Comparison of ENCODE assay signal across 15 mouse cellular contexts in the genomic region with DNA sequence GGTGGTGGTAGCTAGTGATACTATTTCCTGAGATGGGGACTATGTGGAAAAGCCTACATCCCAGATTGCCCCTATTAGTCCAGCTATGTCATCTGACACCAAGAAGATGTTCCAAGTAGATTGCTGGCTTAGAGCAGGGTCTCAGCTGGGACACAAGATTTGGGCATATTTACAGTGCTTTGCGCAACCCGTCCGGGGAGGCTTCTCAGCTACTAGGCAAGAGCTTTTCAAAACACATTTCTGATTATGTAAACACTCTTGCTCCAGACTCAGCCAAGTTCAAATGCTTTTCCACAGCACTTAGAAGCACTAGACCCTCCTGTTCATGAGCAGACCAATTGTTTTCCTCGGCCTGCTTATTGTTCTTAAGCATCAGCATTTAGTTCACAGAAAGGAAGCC. TPM values are rescaled to one million over a fixed set of nuclear protein-coding genes. Genes with fewer than 3 reads are reported as not detected.
DNase-seq lines count a peak whose midpoint lies in the region; ATAC-seq lines count a peak whose summit lies in the region.
"Had no signal": no experiment of that assay in that cellular context is flagged by ENCODE, and none has a peak within 500 bp of the region (broad histone marks: within the 10 kb centered on the region; RNA-seq: fewer than 3 reads in every experiment).

No protein-coding gene starts in this region.

- no peak overlapping the region for H3K4me3 ChIP-seq in intestine, embryonic 14.5 days (ENCODE audit: low read depth, low read length)
- H3K4me3 ChIP-seq in intestine, embryonic 15.5 days (replicated peaks), result no peak overlapping the region
- H3K4me3 ChIP-seq: erythroblast, embryonic 14.5 days; heart, embryonic 15.5 days; left cerebral cortex, adult 2 months; limb, embryonic 15.5 days had no signal

- no peak overlapping the region for H3K27ac ChIP-seq in intestine, embryonic 14.5 days (ENCODE audit: low read depth)
- H3K27ac ChIP-seq in intestine, embryonic 15.5 days, result no peak overlapping the region
- H3K27ac ChIP-seq: heart, embryonic 15.5 days; left cerebral cortex, adult 2 months; limb, embryonic 15.5 days had no signal

- no peaks in the 10 kb centered on the region for H3K9me3 ChIP-seq in intestine, embryonic 14.5 days (ENCODE audit: control insufficient read depth, low read length)
- H3K9me3 ChIP-seq in intestine, embryonic 15.5 days, result no peaks in the 10 kb centered on the region
- H3K9me3 ChIP-seq: heart, embryonic 15.5 days; limb, embryonic 15.5 days had no signal

- DNase-seq in adrenal gland, postnatal 10 days, result peak; percentile 56
- DNase-seq in adrenal gland, adult 18-20 months (ENCODE audit: low spot score in 2 of 2), result no peak
- peak; percentile 29 for DNase-seq in intestine, embryonic 14.5 days (ENCODE audit: low spot score)
- DNase-seq in adipocyte (ENCODE audit: low spot score), result peak; percentile 86
- DNase-seq in lung, postnatal 10 days, result peak; percentile 74
- no peak for DNase-seq in spleen, adult 12 weeks (ENCODE audit: low spot score)
- no peak for DNase-seq in layer of hippocampus, adult 18-20 months (ENCODE audit: low spot score in 2 of 2)
- DNase-seq: cerebellum, adult 9-10 months; forebrain, postnatal 0 days had no signal

- no peak for ATAC-seq in intestine, embryonic 14.5 days (replicated peaks; ENCODE audit: low FRiP score, low TSS enrichment, low read depth)
- ATAC-seq in intestine, embryonic 15.5 days, result no peak

- H3K4me1 ChIP-seq in intestine, embryonic 14.5 days (replicated peaks; ENCODE audit: control insufficient read depth, insufficient read depth, low read length), result peaks cover 6% of the 10 kb centered on the region; the same call in 1 of the 2 replicates
- H3K4me1 ChIP-seq in intestine, embryonic 15.5 days (replicated peaks), result 0 out of 2 replicates have a peak, but pooled peaks cover 3% of the 10 kb centered on the region

- H3K27me3 ChIP-seq in intestine, embryonic 14.5 days (replicated peaks; ENCODE audit: control insufficient read depth, insufficient read depth, low read length), result no peaks in the 10 kb centered on the region
- H3K27me3 ChIP-seq in intestine, embryonic 15.5 days (replicated peaks), result no peaks in the 10 kb centered on the region
- H3K27me3 ChIP-seq: heart, embryonic 15.5 days; limb, embryonic 15.5 days had no signal

- no peak overlapping the region for H3K9ac ChIP-seq in intestine, embryonic 14.5 days (ENCODE audit: low read length)
- H3K9ac ChIP-seq in intestine, embryonic 15.5 days, result no peak overlapping the region
- H3K9ac ChIP-seq: forebrain, postnatal 0 days; heart, embryonic 15.5 days; limb, embryonic 15.5 days had no signal

- H3K4me2 ChIP-seq in intestine, embryonic 14.5 days (ENCODE audit: low read length), result no peak overlapping the region
- H3K4me2 ChIP-seq in intestine, embryonic 15.5 days (replicated peaks), result no peak overlapping the region
- H3K4me2 ChIP-seq: heart, embryonic 15.5 days; limb, embryonic 15.5 days had no signal

- 41% methylated on average over 4 of the region's 4 CpGs for WGBS in intestine, embryonic 14.5 days
- 44% methylated on average over 4 of the region's 4 CpGs for WGBS in intestine, embryonic 15.5 days

- H3K36me3 ChIP-seq in intestine, embryonic 14.5 days (ENCODE audit: control insufficient read depth, insufficient read depth, low read length), result peaks cover 17% of the 10 kb centered on the region
- peaks cover 2% of the 10 kb centered on the region; the same call in 1 of the 2 replicates for H3K36me3 ChIP-seq in intestine, embryonic 15.5 days

RNA-seq across cellular contexts. Expression of gene Zp2, which starts 21.3 kb away (rescaled TPM):
- total RNA-seq in adrenal gland, postnatal 10 days (2021), result under 1 TPM in 1 of 2 experiments, not detected in 1; 0.33 TPM
- not detected for total RNA-seq in adrenal gland, adult 18-20 months (2021)
- not detected in 2 replicates for polyA plus RNA-seq in intestine, embryonic 14.5 days (2014; fragmentation: Nextera tagmentation; extraction: Ambion mirVana)
- 0.11 TPM in 1 of 2 replicates, not detected in the other for polyA plus RNA-seq in intestine, embryonic 15.5 days (2015; fragmentation: Nextera tagmentation; extraction: Ambion mirVana)
- under 1 TPM in 1 of 2 experiments, not detected in 1; 0.13 TPM for total RNA-seq in layer of hippocampus, adult 18-20 months (2021)
- total RNA-seq: forebrain, postnatal 0 days had no signal
- polyA plus RNA-seq: erythroblast, embryonic 14.5 days; spleen, adult 2 months had no signal

RNA-seq across cellular contexts. Expression of gene Tmem159, which starts 21.6 kb away (rescaled TPM):
- 10 to 100 TPM; 35.8 to 43.8 TPM for total RNA-seq in adrenal gland, postnatal 10 days (2021)
- total RNA-seq in adrenal gland, adult 18-20 months (2021), result 100 to 1,000 TPM in 1 of 2 experiments, 10 to 100 TPM in 1; 74.7 to 102 TPM
- polyA plus RNA-seq in intestine, embryonic 14.5 days (2014; fragmentation: Nextera tagmentation; extraction: Ambion mirVana), result 24.8 and 26.9 TPM in 2 replicates
- polyA plus RNA-seq in intestine, embryonic 15.5 days (2015; fragmentation: Nextera tagmentation; extraction: Ambion mirVana), result 27.7 and 28.5 TPM in 2 replicates
- total RNA-seq in layer of hippocampus, adult 18-20 months (2021), result 10 to 100 TPM in 1 of 2 experiments, 1 to 10 TPM in 1; 9.6 to 12.8 TPM
- polyA plus RNA-seq: erythroblast, embryonic 14.5 days had no signal

RNA-seq across cellular contexts. Expression of gene Dnah3, which starts 28.7 kb away (rescaled TPM):
- under 1 TPM in 1 of 2 experiments, not detected in 1; 0.12 TPM for total RNA-seq in adrenal gland, postnatal 10 days (2021)
- total RNA-seq in adrenal gland, adult 18-20 months (2021), result under 1 TPM; 0.03 to 0.26 TPM
- polyA plus RNA-seq in intestine, embryonic 14.5 days (2014; fragmentation: Nextera tagmentation; extraction: Ambion mirVana), result not detected in 2 replicates
- polyA plus RNA-seq in intestine, embryonic 15.5 days (2015; fragmentation: Nextera tagmentation; extraction: Ambion mirVana), result not detected in 2 replicates
- under 1 TPM; 0.20 to 0.52 TPM for total RNA-seq in layer of hippocampus, adult 18-20 months (2021)
- polyA plus RNA-seq: limb, embryonic 15.5 days; spleen, adult 2 months had no signal

RNA-seq across cellular contexts. Expression of gene Anks4b, which starts 49.9 kb away (rescaled TPM):
- 1 to 10 TPM; 1.1 to 2.5 TPM for total RNA-seq in adrenal gland, postnatal 10 days (2021)
- total RNA-seq in adrenal gland, adult 18-20 months (2021), result under 1 TPM; 0.22 to 0.33 TPM
- 4.5 and 5.2 TPM in 2 replicates for polyA plus RNA-seq in intestine, embryonic 14.5 days (2014; fragmentation: Nextera tagmentation; extraction: Ambion mirVana)
- polyA plus RNA-seq in intestine, embryonic 15.5 days (2015; fragmentation: Nextera tagmentation; extraction: Ambion mirVana), result 9.2 and 11.6 TPM in 2 replicates
- total RNA-seq in layer of hippocampus, adult 18-20 months (2021), result under 1 TPM; 0.30 to 0.32 TPM
- total RNA-seq: forebrain, postnatal 0 days had no signal
- polyA plus RNA-seq: erythroblast, embryonic 14.5 days; heart, embryonic 15.5 days; limb, embryonic 15.5 days; spleen, adult 2 months had no signal

Comparison
In these comparisons a context has a peak if more than half of its experiments do, and no peak if none do; other contexts are left out.
1. DNase-seq: peak in adrenal gland, postnatal 10 days (single experiment), intestine, embryonic 14.5 days (single experiment), adipocyte (single experiment) and lung, postnatal 10 days (single experiment); none in adrenal gland, adult 18-20 months (0 of 2), spleen, adult 12 weeks (single experiment) and layer of hippocampus, adult 18-20 months (0 of 2).